Mouse (Mus musculus) ES-E14 (cell line): ENCODE results near the gene Rhbdd3. TPM values are rescaled to one million over a fixed set of nuclear protein-coding genes. Genes with fewer than 3 reads are reported as not detected.

Experiments used
- DNase-seq: peaks from one replicate; pipeline ENCODE4 v3.0.0-alpha.2; 2013; ENCODE audit warnings: low read depth, low spot score
- H3K27ac ChIP-seq: 2 replicates; pipeline ENCODE4 v1.5.1; 2012; ENCODE audit warnings: low read depth, mild to moderate bottlenecking, low read length, moderate library complexity, mixed read lengths; ENCODE audit not compliant: poor library complexity, insufficient read depth, severe bottlenecking
- H3K36me3 ChIP-seq: 2 replicates; pipeline ENCODE4 v1.6.1; 2012; ENCODE audit warnings: mild to moderate bottlenecking, low read length, moderate library complexity, mixed read lengths; ENCODE audit not compliant: control insufficient read depth, poor library complexity, insufficient read depth, severe bottlenecking
- H3K4me1 ChIP-seq, 2 experiments: fragments of 150-350 bp in 1 of 2; sonication (generic) in 1 of 2; 2 replicates each; pipeline ENCODE4 v1.6.1; 2012; ENCODE audit warnings: low read length in 2 of 2, mild to moderate bottlenecking in 1 of 2, mixed read lengths in 1 of 2; ENCODE audit not compliant: control insufficient read depth in 2 of 2, insufficient read depth in 2 of 2, poor library complexity in 1 of 2
- H3K4me3 ChIP-seq, 2 experiments: fragments of 150-350 bp in 1 of 2; sonication (generic) in 1 of 2; 2 replicates each; pipeline ENCODE4 v1.5.1; 2012; ENCODE audit warnings: low read length in 2 of 2, low read depth in 1 of 2, mild to moderate bottlenecking in 1 of 2, mixed read lengths in 1 of 2; ENCODE audit not compliant: insufficient read depth in 1 of 2, poor library complexity in 1 of 2, severe bottlenecking in 1 of 2
- H3K9ac ChIP-seq: 2 replicates; pipeline ENCODE4 v1.6.1; 2012; ENCODE audit warnings: low read depth, mild to moderate bottlenecking, low read length, mixed read lengths; ENCODE audit not compliant: poor library complexity, insufficient read depth, severe bottlenecking
- H3K9me3 ChIP-seq: fragments of 150-350 bp; sonication (generic); 2 replicates; pipeline ENCODE4 v1.6.1; 2012; ENCODE audit warnings: low read depth, mild to moderate bottlenecking, low read length; ENCODE audit not compliant: control insufficient read depth, insufficient read depth
- CHD2 ChIP-seq: IDR thresholded peaks from 2 replicates; pipeline ENCODE4 v1.6.1; 2014; ENCODE audit warnings: mild to moderate bottlenecking, low read depth, low read length, inconsistent platforms
- HCFC1 ChIP-seq: IDR thresholded peaks from 2 replicates; pipeline ENCODE4 v1.6.1; 2012; ENCODE audit warnings: low read length, inconsistent platforms, borderline replicate concordance; ENCODE audit not compliant: insufficient read depth
- MAFK ChIP-seq: IDR thresholded peaks from 2 replicates; pipeline ENCODE4 v1.6.1; 2014; ENCODE audit warnings: mild to moderate bottlenecking, low read depth, low read length, inconsistent platforms; ENCODE audit not compliant: insufficient read depth
- ZC3H11A ChIP-seq: IDR thresholded peaks from 2 replicates; pipeline ENCODE4 v1.6.1; 2012; ENCODE audit warnings: low read depth, mild to moderate bottlenecking, inconsistent platforms, low read length, borderline replicate concordance
- ZNF384 ChIP-seq: IDR thresholded peaks from 2 replicates; pipeline ENCODE4 v1.6.1; 2012; ENCODE audit warnings: low read depth, low read length, inconsistent platforms
- in situ Hi-C, 2 experiments: fragments of 600-800 bp; cut with MboI; formaldehyde crosslinking; loops; one replicate each; pipeline ENCODE4 v1.15.1; 2025; ENCODE audit warnings: low sequenced_read_pairs in 2 of 2, inconsistent platforms in 1 of 2; ENCODE audit not compliant: unreplicated experiment in 2 of 2
- total RNA-seq: library from RNA; depleted of rRNA; stranded (reverse); fragments of 300-350 nt; gene quantifications from 2 replicates; pipeline ENCODE4 v1.2.3, GENCODE M21; 2012

The Rhbdd3 gene
- total RNA-seq, 1 experiment, result 33.9 TPM

DNA sequence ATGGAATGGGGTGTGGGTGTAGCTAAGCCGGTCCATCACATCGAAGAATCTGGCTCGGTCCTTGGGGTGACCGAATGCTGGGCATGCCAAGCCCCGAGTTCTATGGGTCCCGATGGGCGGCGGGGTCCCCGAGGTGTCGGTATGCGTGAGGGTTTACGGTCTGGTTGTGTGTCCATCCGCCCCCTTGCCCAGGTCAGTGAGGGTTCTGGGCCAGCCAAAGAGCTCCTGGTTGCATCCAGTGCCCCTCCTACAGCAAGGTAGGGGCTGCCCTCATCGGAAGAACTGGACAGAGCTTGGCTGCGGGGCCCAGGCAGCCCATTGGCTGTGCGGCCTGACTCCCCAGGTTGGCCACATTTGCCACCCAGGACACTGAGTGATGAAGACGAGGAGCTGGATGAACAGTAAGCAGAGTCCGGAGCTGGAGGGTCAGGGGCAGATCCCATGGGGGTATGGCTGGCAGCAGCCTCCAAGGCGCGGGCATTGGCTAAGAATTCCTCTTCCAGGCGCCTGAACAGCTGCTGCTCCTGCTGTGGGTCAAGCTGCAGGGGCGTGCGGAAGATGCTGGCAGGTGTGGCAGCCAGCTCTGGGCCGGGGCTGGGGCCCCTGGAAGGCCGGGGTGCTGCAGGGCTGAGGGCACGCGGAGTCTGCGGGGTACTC lies 37.8 kb upstream of the Rhbdd3 start:
- DNase-seq, result no peak
- in situ Hi-C loops, result no loop called here
- H3K27ac ChIP-seq, result no peak overlapping the region
- peaks cover 16% of the 10 kb centered on the region; the same call in 1 of the 2 replicates for H3K36me3 ChIP-seq
- peak overlapping the region; percentile 71 for H3K9ac ChIP-seq
- H3K4me3 ChIP-seq, result peak overlapping the region; percentile 51 to 54; a peak in 3 of 4 replicates
- TF ChIP-seq HCFC1 (no peak), ZNF384 (no peak), MAFK (no peak), CHD2 (no peak), ZC3H11A (no peak)
- no peaks in the 10 kb centered on the region for H3K9me3 ChIP-seq
- H3K4me1 ChIP-seq, result peaks cover 10 to 47% of the 10 kb centered on the region in 2 experiments

DNA sequence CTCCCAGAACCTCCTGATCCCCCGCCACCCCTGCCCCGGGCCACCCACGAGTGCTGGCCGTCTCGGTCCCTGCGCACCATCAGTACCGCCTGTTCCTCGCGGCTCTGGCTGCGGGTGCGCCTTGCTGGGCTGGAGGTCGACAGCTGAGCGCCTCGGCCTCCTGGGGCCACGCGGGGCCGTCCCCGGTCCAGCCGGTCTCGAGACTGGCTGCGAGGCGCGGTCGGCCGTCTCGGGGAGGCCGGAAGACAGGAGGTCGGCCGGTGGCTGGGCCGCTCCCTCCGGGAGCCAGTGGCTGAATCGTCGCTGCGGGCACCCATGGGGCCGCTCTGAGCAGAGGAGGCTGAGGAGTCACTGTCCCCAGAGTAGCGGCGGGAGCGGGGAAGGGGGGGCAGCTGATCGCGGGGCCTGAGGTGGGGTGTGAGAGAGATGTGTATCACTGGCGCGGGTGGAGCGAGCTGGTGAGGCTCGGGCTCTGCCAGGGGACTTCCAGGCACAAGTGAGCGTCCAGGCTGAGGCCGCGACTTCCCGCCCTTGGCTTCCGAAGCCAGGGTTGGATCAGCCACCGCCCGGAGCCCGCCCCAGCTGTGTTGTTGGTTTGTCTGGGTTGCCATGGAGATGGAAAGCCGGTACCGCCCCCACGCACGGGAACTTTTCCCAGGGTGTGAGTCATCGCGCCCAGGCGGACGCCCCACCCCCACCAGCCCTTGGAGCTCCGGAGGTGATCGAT lies 37.1 kb upstream of the Rhbdd3 start:
- in situ Hi-C loops, result no loop called here
- Histone ChIP-seq H3K27ac (peak overlapping the region; percentile 3; the same call in 1 of the 2 replicates), H3K9me3 (no peaks in the 10 kb centered on the region), H3K9ac (peak overlapping the region; percentile 71), H3K36me3 (peaks cover 16% of the 10 kb centered on the region; the same call in 1 of the 2 replicates), H3K4me1 (peaks cover 10 to 44% of the 10 kb centered on the region in 2 experiments), H3K4me3 (peak overlapping the region; percentile 51 to 54; a peak in 3 of 4 replicates)
- TF ChIP-seq CHD2, result no peak
- TF ChIP-seq ZC3H11A, result no peak
- TF ChIP-seq ZNF384, result no peak
- TF ChIP-seq HCFC1, result no peak
- TF ChIP-seq MAFK, result no peak
- peak; percentile 93 for DNase-seq

DNA sequence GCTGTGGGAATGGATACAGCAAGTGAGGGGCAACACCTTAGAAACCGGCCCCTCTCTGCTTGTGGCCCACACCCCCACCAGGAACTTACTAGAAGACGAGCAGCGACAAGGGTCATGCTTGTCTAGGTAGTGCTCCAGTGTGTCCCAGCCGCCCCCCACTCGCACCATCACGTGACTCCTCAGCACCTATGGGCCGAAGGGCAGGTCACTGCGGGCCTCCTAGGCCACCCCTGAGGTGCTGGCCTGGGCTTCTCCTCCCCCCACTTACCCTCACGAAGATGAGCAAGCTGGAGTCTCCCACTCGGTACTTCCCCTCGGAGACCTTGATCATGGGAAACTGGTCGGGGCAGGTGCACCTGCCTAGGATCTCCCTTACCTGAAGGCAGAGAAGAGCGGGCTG lies 36.4 kb upstream of the Rhbdd3 start:
- no peak for DNase-seq
- Histone ChIP-seq H3K27ac (no peak overlapping the region), H3K4me1 (peaks cover 7 to 37% of the 10 kb centered on the region in 2 experiments; a peak in 3 of 4 replicates), H3K36me3 (peaks cover 16% of the 10 kb centered on the region; the same call in 1 of the 2 replicates), H3K9ac (0 out of 2 replicates have a peak overlapping the region, but pooled peaks have one; percentile 19), H3K4me3 (peak overlapping the region; percentile 3 to 50; a peak in 3 of 4 replicates), H3K9me3 (no peaks in the 10 kb centered on the region)
- TF ChIP-seq ZNF384, result no peak
- no peak for TF ChIP-seq CHD2
- no peak for TF ChIP-seq HCFC1
- TF ChIP-seq ZC3H11A, result no peak
- no peak for TF ChIP-seq MAFK
- in situ Hi-C loops, result no loop called here

DNA sequence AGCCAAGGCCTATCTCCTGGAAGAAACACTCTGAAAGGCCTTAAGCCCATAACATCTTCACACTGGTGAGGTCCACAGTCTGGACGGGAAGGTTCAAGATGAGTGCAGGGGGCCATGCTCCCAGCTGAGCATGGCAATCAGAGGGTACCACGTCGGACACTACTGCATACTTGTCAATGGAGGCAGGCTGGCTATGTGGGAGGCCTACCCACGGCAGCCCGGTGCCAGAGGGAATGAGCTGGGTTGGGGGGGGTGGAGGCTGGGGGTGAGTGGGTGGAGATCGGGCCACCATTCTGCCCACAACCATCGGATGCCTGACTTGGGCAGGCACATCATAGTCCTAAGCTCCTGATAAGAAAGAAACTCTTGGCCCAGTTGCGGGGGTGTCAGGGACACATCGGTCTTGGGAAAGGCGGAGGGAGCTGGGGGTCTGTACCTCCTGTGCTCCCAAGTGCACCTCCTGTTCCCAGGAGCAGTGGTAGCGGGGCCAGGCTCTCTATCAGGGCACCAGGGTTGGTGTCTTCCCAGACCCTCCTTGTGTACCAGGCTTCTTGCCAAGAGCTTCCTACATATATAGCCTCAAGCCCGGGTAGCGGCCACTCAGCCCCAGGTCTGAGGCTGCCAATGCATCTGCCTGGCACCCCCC lies 35.7 kb upstream of the Rhbdd3 start:
- Histone ChIP-seq H3K9ac (no peak overlapping the region), H3K4me1 (peaks cover 7 to 37% of the 10 kb centered on the region in 2 experiments; a peak in 3 of 4 replicates), H3K9me3 (no peaks in the 10 kb centered on the region), H3K27ac (no peak overlapping the region), H3K4me3 (no peak overlapping the region), H3K36me3 (peaks cover 16% of the 10 kb centered on the region; the same call in 1 of the 2 replicates)
- in situ Hi-C loops, result no loop called here
- no peak for DNase-seq
- TF ChIP-seq MAFK, result no peak
